Mouse (Mus musculus): Measurements from ENCODE around the gene Ankrd6. TPM values are rescaled to one million over a fixed set of nuclear protein-coding genes. Genes with fewer than 3 reads are reported as not detected.
A peak's percentile ranks its signal among the peaks of the same experiment; 100 is the strongest.

Ankrd6 gene
- 0.21 and 0.32 TPM in 2 replicates for polyA plus RNA-seq (2012; rRNA removed)

DNA sequence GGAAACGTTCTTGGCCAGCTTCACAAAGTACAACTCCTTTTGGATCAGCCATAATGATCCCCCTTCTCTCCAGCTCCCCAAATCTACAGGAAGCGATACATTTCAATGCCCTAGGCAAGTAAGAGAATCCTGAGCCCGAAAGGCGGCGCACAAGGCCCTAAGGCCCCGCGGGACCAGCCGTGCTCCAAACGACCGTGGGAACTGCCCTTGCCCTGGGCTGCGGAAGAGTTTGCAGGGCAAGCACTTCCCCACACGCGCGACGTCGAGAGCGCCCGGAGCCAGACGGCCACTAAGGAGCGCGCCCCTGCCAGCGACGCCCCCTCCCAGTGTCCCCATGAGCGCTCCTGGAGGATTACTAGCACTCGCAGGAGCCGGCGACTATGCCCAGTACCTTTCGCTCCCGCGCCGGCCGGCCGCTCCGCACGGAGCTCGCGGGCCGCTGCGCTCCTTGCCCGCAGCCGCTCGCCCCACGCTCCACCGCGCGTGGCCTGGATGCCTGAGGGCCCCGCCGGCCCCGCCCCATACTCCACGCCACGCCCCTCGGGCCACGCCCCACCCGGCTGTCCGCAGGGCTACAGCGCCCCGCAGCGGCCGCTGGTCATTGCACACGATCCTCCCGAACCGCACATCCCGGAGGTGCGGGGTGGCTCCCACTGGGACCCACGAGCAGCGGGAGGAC, at the start of gene Ankrd6:
TSS of gene Ankrd6 (minus strand) at position 486 of the 679 bp plus-strand sequence.
- H3K27ac ChIP-seq (ENCODE audit: insufficient read depth, low read length) = no peak within 1 kb of the TSS
- peak; percentile 28 to 38 for DNase-seq (ENCODE audit: low read depth in 1 of 2, low spot score in 2 of 2)
- peaks cover 11% of the 10 kb centered on the region for H3K27me3 ChIP-seq (ENCODE audit: control insufficient read depth, insufficient read depth, low read length)
- H3K4me3 ChIP-seq (ENCODE audit: extremely low read depth, insufficient read depth, insufficient read length) = peak within 1 kb of the TSS; percentile 53; the same call in 1 of the 2 replicates
- TF ChIP-seq POLR2A (IDR thresholded peaks at IDR 0.05; ENCODE audit: low read depth, low read length) (no peak), CTCF (IDR thresholded peaks at IDR 0.05; ENCODE audit: extremely low read depth, insufficient read depth, insufficient read length, insufficient replicate concordance) (peak; percentile 72; the same call in 1 of the 2 replicates)
- 1% methylated on average over 54 of the region's 66 CpGs for WGBS
- H3K36me3 ChIP-seq (ENCODE audit: control insufficient read depth, insufficient read depth, low read length) = no peaks in the 10 kb centered on the region
- H3K4me1 ChIP-seq (ENCODE audit: control insufficient read depth, insufficient read depth, insufficient read length) = peaks cover 9% of the 10 kb centered on the region

DNA sequence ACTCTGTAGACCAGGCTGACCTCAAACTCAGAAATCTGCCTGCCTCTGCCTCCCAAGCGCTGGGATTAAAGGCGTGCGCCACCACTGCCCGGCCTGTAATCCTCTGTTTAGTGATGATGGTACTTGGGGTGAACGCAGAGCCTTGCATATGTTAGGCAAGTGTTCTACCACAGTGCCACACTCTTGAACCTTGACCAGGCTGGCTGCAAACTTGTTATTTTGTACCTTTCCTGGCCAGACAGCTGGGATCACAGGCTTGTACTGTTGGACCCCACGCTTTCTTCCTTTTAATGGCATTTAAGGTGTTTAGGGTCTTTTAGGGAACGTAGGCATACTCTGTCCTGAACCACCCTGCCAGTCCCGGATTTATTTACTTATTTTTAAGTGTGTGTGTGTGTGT, 48.4 kb upstream of the Ankrd6 start:
- Histone ChIP-seq H3K36me3 (ENCODE audit: control insufficient read depth, insufficient read depth, low read length) (no peaks in the 10 kb centered on the region), H3K4me3 (ENCODE audit: extremely low read depth, insufficient read depth, insufficient read length) (no peak overlapping the region), H3K27ac (ENCODE audit: insufficient read depth, low read length) (no peak overlapping the region), H3K27me3 (ENCODE audit: control insufficient read depth, insufficient read depth, low read length) (no peaks in the 10 kb centered on the region), H3K4me1 (ENCODE audit: control insufficient read depth, insufficient read depth, insufficient read length) (no peaks in the 10 kb centered on the region)
- DNase-seq (ENCODE audit: low read depth in 1 of 2, low spot score in 2 of 2) = no peak
- WGBS = 96% methylated on average over 8 of the region's 8 CpGs
- no peak for TF ChIP-seq CTCF (IDR thresholded peaks at IDR 0.05; ENCODE audit: extremely low read depth, insufficient read depth, insufficient read length, insufficient replicate concordance)
- no peak for TF ChIP-seq POLR2A (IDR thresholded peaks at IDR 0.05; ENCODE audit: low read depth, low read length)

- 91% methylated on average over 5 of the region's 5 CpGs for WGBS
- no peaks in the 10 kb centered on the region for H3K27me3 ChIP-seq (ENCODE audit: control insufficient read depth, insufficient read depth, low read length)
- H3K36me3 ChIP-seq (ENCODE audit: control insufficient read depth, insufficient read depth, low read length) = no peaks in the 10 kb centered on the region
- H3K4me3 ChIP-seq (ENCODE audit: extremely low read depth, insufficient read depth, insufficient read length) = no peak overlapping the region
- no peak for TF ChIP-seq POLR2A (IDR thresholded peaks at IDR 0.05; ENCODE audit: low read depth, low read length)
- no peak for TF ChIP-seq CTCF (IDR thresholded peaks at IDR 0.05; ENCODE audit: extremely low read depth, insufficient read depth, insufficient read length, insufficient replicate concordance)
- no peaks in the 10 kb centered on the region for H3K4me1 ChIP-seq (ENCODE audit: control insufficient read depth, insufficient read depth, insufficient read length)
- no peak overlapping the region for H3K27ac ChIP-seq (ENCODE audit: insufficient read depth, low read length)
- no peak for DNase-seq (ENCODE audit: low read depth in 1 of 2, low spot score in 2 of 2)
Measured at GRCm38 (mm10) chr4:32997571-32997970, 46.9 kb upstream of the Ankrd6 start.

- TF ChIP-seq CTCF (IDR thresholded peaks at IDR 0.05; ENCODE audit: extremely low read depth, insufficient read depth, insufficient read length, insufficient replicate concordance) (no peak), POLR2A (IDR thresholded peaks at IDR 0.05; ENCODE audit: low read depth, low read length) (no peak)
Measured at GRCm38 (mm10) chr4:32996083-32996482, 45.4 kb upstream of the Ankrd6 start.

GRCm38 (mm10) chr4:32994168-32994567, 43.5 kb upstream of the Ankrd6 start:
- 76% methylated on average over 3 of the region's 3 CpGs for WGBS
- no peak for TF ChIP-seq POLR2A (IDR thresholded peaks at IDR 0.05; ENCODE audit: low read depth, low read length)
- no peak for TF ChIP-seq CTCF (IDR thresholded peaks at IDR 0.05; ENCODE audit: extremely low read depth, insufficient read depth, insufficient read length, insufficient replicate concordance)
- no peak for DNase-seq (ENCODE audit: low read depth in 1 of 2, low spot score in 2 of 2)
- Histone ChIP-seq H3K4me3 (ENCODE audit: extremely low read depth, insufficient read depth, insufficient read length) (no peak overlapping the region), H3K36me3 (ENCODE audit: control insufficient read depth, insufficient read depth, low read length) (no peaks in the 10 kb centered on the region), H3K27ac (ENCODE audit: insufficient read depth, low read length) (no peak overlapping the region), H3K4me1 (ENCODE audit: control insufficient read depth, insufficient read depth, insufficient read length) (no peaks in the 10 kb centered on the region), H3K27me3 (ENCODE audit: control insufficient read depth, insufficient read depth, low read length) (no peaks in the 10 kb centered on the region)

More at GRCm38 (mm10) chr4:32996083-32996482, 45.4 kb upstream of the Ankrd6 start:
- no peak overlapping the region for H3K27ac ChIP-seq (ENCODE audit: insufficient read depth, low read length)
- no peak for DNase-seq (ENCODE audit: low read depth in 1 of 2, low spot score in 2 of 2)
- WGBS = 93% methylated on average over 5 of the region's 5 CpGs
- no peak overlapping the region for H3K4me3 ChIP-seq (ENCODE audit: extremely low read depth, insufficient read depth, insufficient read length)
- H3K27me3 ChIP-seq (ENCODE audit: control insufficient read depth, insufficient read depth, low read length) = no peaks in the 10 kb centered on the region
- no peaks in the 10 kb centered on the region for H3K4me1 ChIP-seq (ENCODE audit: control insufficient read depth, insufficient read depth, insufficient read length)
- H3K36me3 ChIP-seq (ENCODE audit: control insufficient read depth, insufficient read depth, low read length) = no peaks in the 10 kb centered on the region

GRCm38 (mm10) chr4:32989346-32989745, 38.7 kb upstream of the Ankrd6 start:
- no peaks in the 10 kb centered on the region for H3K36me3 ChIP-seq (ENCODE audit: control insufficient read depth, insufficient read depth, low read length)
- H3K4me3 ChIP-seq (ENCODE audit: extremely low read depth, insufficient read depth, insufficient read length) = no peak overlapping the region
- H3K4me1 ChIP-seq (ENCODE audit: control insufficient read depth, insufficient read depth, insufficient read length) = peaks cover 3% of the 10 kb centered on the region; the same call in 1 of the 2 replicates
- no peaks in the 10 kb centered on the region for H3K27me3 ChIP-seq (ENCODE audit: control insufficient read depth, insufficient read depth, low read length)
- DNase-seq (ENCODE audit: low read depth in 1 of 2, low spot score in 2 of 2) = no peak
- TF ChIP-seq CTCF (IDR thresholded peaks at IDR 0.05; ENCODE audit: extremely low read depth, insufficient read depth, insufficient read length, insufficient replicate concordance) (no peak), POLR2A (IDR thresholded peaks at IDR 0.05; ENCODE audit: low read depth, low read length) (no peak)
- WGBS = 93% methylated on average over 2 of the region's 2 CpGs
- no peak overlapping the region for H3K27ac ChIP-seq (ENCODE audit: insufficient read depth, low read length)

DNA sequence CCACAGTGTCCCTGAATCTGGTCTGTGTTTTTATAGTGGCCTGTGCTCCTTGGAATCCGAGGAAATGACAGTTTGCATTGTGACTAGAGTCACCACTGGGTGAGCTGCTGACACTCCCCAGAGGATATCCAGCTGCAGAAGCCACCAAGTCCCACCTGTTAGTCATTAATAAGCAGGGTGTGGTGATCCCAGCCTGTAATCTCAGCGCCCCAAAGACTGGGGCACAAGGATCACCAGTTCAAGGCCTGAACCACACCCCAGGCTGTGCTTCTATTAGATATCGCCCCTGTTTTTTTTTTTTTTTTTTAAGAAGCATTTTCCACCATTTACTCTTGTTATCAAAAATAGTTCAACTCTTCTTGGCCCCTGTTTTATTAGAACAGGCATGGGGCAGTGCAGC, 36.4 kb upstream of the Ankrd6 start:
- Histone ChIP-seq H3K4me3 (ENCODE audit: extremely low read depth, insufficient read depth, insufficient read length) (no peak overlapping the region), H3K36me3 (ENCODE audit: control insufficient read depth, insufficient read depth, low read length) (no peaks in the 10 kb centered on the region), H3K4me1 (ENCODE audit: control insufficient read depth, insufficient read depth, insufficient read length) (peaks cover 11% of the 10 kb centered on the region), H3K27me3 (ENCODE audit: control insufficient read depth, insufficient read depth, low read length) (peaks cover 7% of the 10 kb centered on the region; the same call in 1 of the 2 replicates), H3K27ac (ENCODE audit: insufficient read depth, low read length) (peak overlapping the region; percentile 3; the same call in 1 of the 2 replicates)
- WGBS = 51% methylated on average over 3 of the region's 3 CpGs
- no peak for TF ChIP-seq CTCF (IDR thresholded peaks at IDR 0.05; ENCODE audit: extremely low read depth, insufficient read depth, insufficient read length, insufficient replicate concordance)
- no peak for TF ChIP-seq POLR2A (IDR thresholded peaks at IDR 0.05; ENCODE audit: low read depth, low read length)
- no peak for DNase-seq (ENCODE audit: low read depth in 1 of 2, low spot score in 2 of 2)
